Mouse (Mus musculus): ENCODE measurements around the gene Foxn2. TPM values are rescaled to one million over a fixed set of nuclear protein-coding genes. Genes with fewer than 3 reads are reported as not detected.

Foxn2 gene
- polyA plus RNA-seq, 1 experiment = 2.9 TPM

DNA sequence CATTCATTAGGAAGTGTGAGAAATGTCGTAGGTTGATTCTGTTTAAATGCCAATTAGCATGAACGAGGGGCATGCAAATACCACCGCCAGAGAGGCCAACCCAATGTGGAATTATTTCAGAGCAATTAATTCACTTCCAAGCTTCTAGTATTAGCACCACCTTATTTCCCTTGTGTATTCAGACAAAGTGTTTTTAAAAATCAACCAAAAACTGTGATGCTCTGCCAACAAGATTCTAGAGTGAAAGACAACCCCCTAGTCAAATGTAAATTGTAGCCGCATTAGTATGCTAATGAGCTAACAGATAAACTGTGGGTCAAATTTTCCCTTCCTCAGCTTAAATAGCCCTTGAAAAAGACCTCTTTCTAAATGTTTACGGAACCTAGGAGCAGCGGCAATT lies 36.0 kb upstream of the Foxn2 start:
- Histone ChIP-seq H3K27ac (ENCODE audit: insufficient read depth, low read depth, low read length) (no peak overlapping the region), H3K4me1 (ENCODE audit: control insufficient read depth, insufficient read depth, low read length) (no peaks in the 10 kb centered on the region), H3K27me3 (replicated peaks; ENCODE audit: control insufficient read depth, insufficient read depth, low read length) (no peaks in the 10 kb centered on the region), H3K4me3 (ENCODE audit: insufficient read depth, low read depth, low read length) (no peak overlapping the region), H3K36me3 (ENCODE audit: control insufficient read depth, insufficient read depth, low read length) (no peaks in the 10 kb centered on the region)
- no peak for TF ChIP-seq CTCF (conservative IDR thresholded peaks at IDR 0.05; ENCODE audit: insufficient read depth, insufficient read length, low read depth, low read length)
- TF ChIP-seq POLR2A (IDR thresholded peaks at IDR 0.05; ENCODE audit: low read depth, low read length) = no peak
- no peak for DNase-seq
- WGBS = 25% methylated on average over 6 of the region's 6 CpGs

DNA sequence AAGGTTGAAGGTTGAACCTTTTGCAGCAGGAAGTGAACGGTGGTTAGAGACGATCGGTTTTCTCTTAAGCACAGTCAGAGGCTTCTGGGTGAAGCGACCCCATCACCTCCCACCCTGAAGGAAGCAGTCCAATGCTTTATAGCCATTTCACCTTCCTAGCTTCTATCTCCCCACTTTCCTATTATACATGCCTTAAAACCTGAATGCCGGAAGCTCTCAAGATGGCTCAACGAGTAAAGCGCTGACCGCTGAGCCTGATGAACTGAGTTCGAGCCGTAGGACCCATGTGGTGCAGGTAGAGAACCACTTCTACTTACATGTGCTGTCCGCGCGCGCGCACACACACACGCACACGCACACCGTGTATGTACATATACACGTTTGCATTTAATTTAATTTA lies 35.4 kb upstream of the Foxn2 start:
- Histone ChIP-seq H3K36me3 (ENCODE audit: control insufficient read depth, insufficient read depth, low read length) (no peaks in the 10 kb centered on the region), H3K27ac (ENCODE audit: insufficient read depth, low read depth, low read length) (no peak overlapping the region), H3K4me3 (ENCODE audit: insufficient read depth, low read depth, low read length) (no peak overlapping the region), H3K4me1 (ENCODE audit: control insufficient read depth, insufficient read depth, low read length) (no peaks in the 10 kb centered on the region), H3K27me3 (replicated peaks; ENCODE audit: control insufficient read depth, insufficient read depth, low read length) (no peaks in the 10 kb centered on the region)
- no peak for DNase-seq
- no peak for TF ChIP-seq CTCF (conservative IDR thresholded peaks at IDR 0.05; ENCODE audit: insufficient read depth, insufficient read length, low read depth, low read length)
- no peak for TF ChIP-seq POLR2A (IDR thresholded peaks at IDR 0.05; ENCODE audit: low read depth, low read length)
- 37% methylated on average over 19 of the region's 19 CpGs for WGBS

DNA sequence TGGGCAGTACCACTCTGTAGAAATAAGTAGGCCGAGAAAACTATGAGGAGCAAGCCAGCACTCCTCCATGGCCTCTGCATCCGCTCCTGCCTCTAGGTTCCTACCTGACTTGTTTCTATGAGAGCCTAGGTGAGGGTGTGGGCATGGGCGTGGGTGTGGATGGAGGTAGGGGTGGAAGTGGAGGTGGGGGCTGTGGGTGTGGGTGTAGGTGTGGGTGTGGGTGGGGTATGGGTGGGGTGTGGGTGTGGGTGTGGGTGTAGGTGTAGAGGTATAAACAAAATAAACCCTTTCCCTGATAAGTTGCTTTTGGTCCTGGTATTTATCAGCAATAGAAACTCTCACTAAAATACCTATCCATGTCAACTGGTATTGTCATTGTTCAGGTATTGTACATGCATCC lies 30.8 kb upstream of the Foxn2 start:
- H3K36me3 ChIP-seq (ENCODE audit: control insufficient read depth, insufficient read depth, low read length) = no peaks in the 10 kb centered on the region
- H3K4me3 ChIP-seq (ENCODE audit: insufficient read depth, low read depth, low read length) = no peak overlapping the region
- WGBS = 89% methylated on average over 3 of the region's 3 CpGs
- H3K27ac ChIP-seq (ENCODE audit: insufficient read depth, low read depth, low read length) = no peak overlapping the region
- no peak for DNase-seq
- H3K4me1 ChIP-seq (ENCODE audit: control insufficient read depth, insufficient read depth, low read length) = no peaks in the 10 kb centered on the region
- no peaks in the 10 kb centered on the region for H3K27me3 ChIP-seq (replicated peaks; ENCODE audit: control insufficient read depth, insufficient read depth, low read length)
- no peak for TF ChIP-seq POLR2A (IDR thresholded peaks at IDR 0.05; ENCODE audit: low read depth, low read length)
- no peak for TF ChIP-seq CTCF (conservative IDR thresholded peaks at IDR 0.05; ENCODE audit: insufficient read depth, insufficient read length, low read depth, low read length)

DNA sequence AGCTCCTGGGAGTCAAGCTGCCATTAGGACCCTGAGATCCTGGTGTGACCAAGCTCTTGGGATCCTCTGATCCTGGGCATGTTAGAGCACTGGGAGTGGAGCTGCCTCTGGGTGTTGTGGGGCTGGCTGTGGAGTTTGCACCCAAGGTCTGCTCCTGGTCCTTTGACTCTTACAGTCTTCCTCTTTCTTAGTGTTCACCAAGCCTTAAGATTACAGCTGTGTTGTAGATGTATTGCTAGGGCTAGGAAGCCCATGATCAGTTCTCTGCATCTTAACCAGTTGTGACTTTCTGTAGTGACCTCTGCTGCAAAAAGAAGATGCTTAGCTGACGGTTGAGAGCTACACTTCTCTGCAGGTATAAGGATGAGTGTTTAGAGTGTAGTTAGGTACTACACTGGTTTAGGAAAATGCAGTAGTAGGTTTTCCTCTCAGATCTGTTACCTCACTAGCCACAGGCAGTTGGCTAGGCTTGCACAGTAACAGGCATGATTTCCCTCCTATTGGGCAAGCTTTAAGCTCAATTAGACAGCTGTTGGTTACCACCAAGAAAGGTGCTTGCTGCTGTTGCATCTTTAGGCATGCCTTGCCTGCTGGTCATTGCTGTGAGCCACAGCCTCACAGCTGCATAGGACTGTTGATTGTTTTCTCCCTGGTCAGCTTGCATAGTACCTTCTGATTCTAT lies 27.2 kb upstream of the Foxn2 start:
- 97% methylated on average over 1 of the region's 1 CpGs for WGBS
- TF ChIP-seq CTCF (conservative IDR thresholded peaks at IDR 0.05; ENCODE audit: insufficient read depth, insufficient read length, low read depth, low read length) (no peak), POLR2A (IDR thresholded peaks at IDR 0.05; ENCODE audit: low read depth, low read length) (no peak)
- Histone ChIP-seq H3K27ac (ENCODE audit: insufficient read depth, low read depth, low read length) (no peak overlapping the region), H3K27me3 (replicated peaks; ENCODE audit: control insufficient read depth, insufficient read depth, low read length) (no peaks in the 10 kb centered on the region), H3K36me3 (ENCODE audit: control insufficient read depth, insufficient read depth, low read length) (no peaks in the 10 kb centered on the region), H3K4me3 (ENCODE audit: insufficient read depth, low read depth, low read length) (no peak overlapping the region), H3K4me1 (ENCODE audit: control insufficient read depth, insufficient read depth, low read length) (no peaks in the 10 kb centered on the region)
- DNase-seq = no peak

DNA sequence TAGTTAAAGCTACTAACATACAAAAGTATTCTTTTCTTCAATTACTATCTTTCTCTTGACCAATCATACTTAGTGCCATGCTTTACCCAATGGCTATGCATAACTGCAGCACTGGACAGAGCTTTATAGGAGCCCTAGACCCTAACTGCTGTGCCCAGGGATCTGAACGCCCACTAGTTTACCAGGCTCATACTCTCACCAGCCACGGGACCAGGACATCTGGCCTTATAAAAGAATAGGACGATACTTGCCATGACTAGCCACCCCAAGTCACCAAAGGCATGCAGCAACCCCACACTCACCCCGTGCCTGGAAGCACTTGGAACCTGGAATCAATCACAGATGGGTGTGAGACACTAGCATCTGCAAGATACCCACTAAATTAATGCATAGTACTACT lies 20.1 kb upstream of the Foxn2 start:
- no peak overlapping the region for H3K27ac ChIP-seq (ENCODE audit: insufficient read depth, low read depth, low read length)
- no peaks in the 10 kb centered on the region for H3K36me3 ChIP-seq (ENCODE audit: control insufficient read depth, insufficient read depth, low read length)
- no peaks in the 10 kb centered on the region for H3K27me3 ChIP-seq (replicated peaks; ENCODE audit: control insufficient read depth, insufficient read depth, low read length)
- DNase-seq = no peak
- 91% methylated on average over 4 of the region's 4 CpGs for WGBS
- H3K4me3 ChIP-seq (ENCODE audit: insufficient read depth, low read depth, low read length) = no peak overlapping the region
- H3K4me1 ChIP-seq (ENCODE audit: control insufficient read depth, insufficient read depth, low read length) = no peaks in the 10 kb centered on the region
- no peak for TF ChIP-seq POLR2A (IDR thresholded peaks at IDR 0.05; ENCODE audit: low read depth, low read length)
- no peak for TF ChIP-seq CTCF (conservative IDR thresholded peaks at IDR 0.05; ENCODE audit: insufficient read depth, insufficient read length, low read depth, low read length)

DNA sequence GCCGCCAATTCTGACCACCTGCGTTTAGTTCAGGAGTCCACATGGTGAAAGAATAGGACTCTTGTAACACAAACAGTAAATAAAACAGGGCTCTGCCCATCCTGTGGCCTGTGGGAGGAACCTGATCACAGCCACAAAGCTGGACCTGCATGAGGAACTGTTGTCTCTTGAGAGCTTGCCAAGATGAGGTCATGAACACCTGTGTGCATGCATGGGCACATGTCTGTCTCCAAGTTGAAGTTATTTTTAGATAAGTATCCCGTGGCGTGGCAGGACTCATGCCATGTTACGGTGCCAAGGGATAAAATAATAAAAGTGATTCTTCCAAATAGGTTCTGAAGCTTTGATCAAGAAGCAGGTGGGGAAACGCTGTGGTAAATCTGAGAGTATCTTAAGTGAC lies 19.3 kb upstream of the Foxn2 start:
- WGBS = 78% methylated on average over 6 of the region's 6 CpGs
- TF ChIP-seq POLR2A (IDR thresholded peaks at IDR 0.05; ENCODE audit: low read depth, low read length) (no peak), CTCF (conservative IDR thresholded peaks at IDR 0.05; ENCODE audit: insufficient read depth, insufficient read length, low read depth, low read length) (no peak)
- no peak for DNase-seq
- no peaks in the 10 kb centered on the region for H3K4me1 ChIP-seq (ENCODE audit: control insufficient read depth, insufficient read depth, low read length)
- no peak overlapping the region for H3K4me3 ChIP-seq (ENCODE audit: insufficient read depth, low read depth, low read length)
- no peaks in the 10 kb centered on the region for H3K27me3 ChIP-seq (replicated peaks; ENCODE audit: control insufficient read depth, insufficient read depth, low read length)
- H3K27ac ChIP-seq (ENCODE audit: insufficient read depth, low read depth, low read length) = no peak overlapping the region
- no peaks in the 10 kb centered on the region for H3K36me3 ChIP-seq (ENCODE audit: control insufficient read depth, insufficient read depth, low read length)

DNA sequence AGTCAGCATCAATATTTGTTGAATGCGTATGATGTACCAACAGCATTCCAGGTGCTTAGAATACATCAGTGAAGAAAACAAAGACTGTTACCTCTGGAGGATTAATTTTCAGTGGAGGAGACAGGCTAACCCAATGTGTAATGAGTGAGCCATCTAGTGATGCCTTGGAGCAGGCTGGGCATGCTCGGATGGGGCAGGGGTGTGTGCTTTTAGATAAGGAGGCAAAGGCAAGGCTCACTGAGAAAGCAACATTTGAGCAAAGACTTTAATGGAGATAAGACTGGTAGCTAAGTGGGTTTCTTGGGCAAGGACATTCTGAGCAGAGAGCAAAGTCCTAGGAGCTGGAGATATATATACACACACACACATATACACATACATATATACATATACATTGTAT lies 9.8 kb upstream of the Foxn2 start:
- WGBS = 76% methylated on average over 2 of the region's 2 CpGs
- no peak for DNase-seq
- Histone ChIP-seq H3K27ac (ENCODE audit: insufficient read depth, low read depth, low read length) (no peak overlapping the region), H3K4me1 (ENCODE audit: control insufficient read depth, insufficient read depth, low read length) (no peaks in the 10 kb centered on the region), H3K27me3 (replicated peaks; ENCODE audit: control insufficient read depth, insufficient read depth, low read length) (no peaks in the 10 kb centered on the region), H3K36me3 (ENCODE audit: control insufficient read depth, insufficient read depth, low read length) (no peaks in the 10 kb centered on the region), H3K4me3 (ENCODE audit: insufficient read depth, low read depth, low read length) (no peak overlapping the region)
- TF ChIP-seq CTCF (conservative IDR thresholded peaks at IDR 0.05; ENCODE audit: insufficient read depth, insufficient read length, low read depth, low read length) (no peak), POLR2A (IDR thresholded peaks at IDR 0.05; ENCODE audit: low read depth, low read length) (no peak)
